Mouse (Mus musculus) CH12.LX (cell line): ENCODE results near the gene Fasn.

ENCODE experiments used
- CTCF ChIP-seq, 2 experiments: IDR thresholded peaks in 1 of 2; conservative IDR thresholded peaks in 1 of 2; 2 replicates each; pipeline ENCODE4 v1.5.1; 2011 to 2012; ENCODE audit warnings: low read depth in 2 of 2, low read length in 2 of 2, improper control_type of control experiment in 1 of 2, inconsistent platforms in 1 of 2, mild to moderate bottlenecking in 1 of 2, moderate library complexity in 1 of 2
- EP300 ChIP-seq: IDR thresholded peaks from 2 replicates; pipeline ENCODE4 v1.6.1; 2011; ENCODE audit warnings: low read length, improper control_type of control experiment
- POLR2A ChIP-seq: IDR thresholded peaks from 2 replicates; pipeline ENCODE4 v1.6.1; 2011; ENCODE audit warnings: low read depth, mild to moderate bottlenecking, improper control_type of control experiment, low read length

DNA sequence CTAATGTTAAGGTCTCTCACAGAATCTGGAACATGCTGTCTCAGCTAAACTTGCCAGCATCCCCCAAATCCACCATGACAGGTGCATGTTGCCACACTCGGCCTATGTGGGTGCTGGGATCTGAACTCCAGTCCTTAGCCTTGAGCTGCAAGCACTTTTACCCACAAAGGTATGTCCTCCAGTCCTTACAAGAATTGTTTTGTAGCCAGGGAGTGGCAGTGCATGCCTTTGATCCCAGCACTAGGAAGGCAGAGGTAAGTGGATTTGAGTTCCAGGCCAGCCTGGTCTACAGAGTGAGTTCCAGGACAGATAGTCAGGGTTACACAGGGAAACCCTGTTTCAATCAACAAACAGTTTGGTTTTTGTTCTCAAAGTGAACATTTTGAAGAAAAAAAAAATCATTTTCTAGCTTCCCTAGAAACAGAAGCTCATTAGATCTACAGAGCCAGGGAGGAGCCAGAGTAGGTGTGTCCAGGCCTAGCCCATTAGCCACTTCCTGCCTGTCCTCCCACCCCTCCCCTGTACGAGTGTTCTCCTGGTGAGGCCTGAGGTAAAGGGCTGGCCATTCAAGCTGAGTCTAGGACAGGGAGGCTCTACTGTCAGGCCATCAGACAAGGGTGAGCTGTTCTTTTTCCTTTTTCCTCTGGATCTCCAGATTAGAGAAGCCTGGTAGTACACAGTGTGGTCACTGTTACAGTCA is 26.1 kb upstream of the Fasn start:
- no peak for TF ChIP-seq EP300
- no peak for TF ChIP-seq CTCF (conservative IDR thresholded peaks at IDR 0.05 in 1 of 2, IDR thresholded peaks at IDR 0.05 in 1 of 2; ENCODE audit: low read depth in 2 of 2, low read length in 2 of 2)
- no peak for TF ChIP-seq POLR2A
